Mouse (Mus musculus) midbrain, embryonic 14.5 days (tissue): ENCODE measurements around the gene Hist2h3b. TPM values are rescaled to one million over a fixed set of nuclear protein-coding genes. Genes with fewer than 3 reads are reported as not detected.

ENCODE experiments used
- ATAC-seq: fragments of 200-750 bp; cut with Nextera tagmentation; 2 replicates; pipeline ENCODE4 v1.8.0; 2017; ENCODE audit warnings: moderate number of reproducible peaks, moderate library complexity; ENCODE audit not compliant: low FRiP score, low TSS enrichment
- DNase-seq: peaks from one replicate; pipeline ENCODE4 v3.0.0-alpha.2; 2015
- H3K27ac ChIP-seq: fragments of 300-500 bp; sonication (generic); replicated peaks from 2 replicates; pipeline ENCODE4 v1.5.1; 2014; ENCODE audit warnings: mild to moderate bottlenecking, low read depth, low read length, moderate library complexity
- H3K27me3 ChIP-seq: fragments of 300-500 bp; sonication (generic); 2 replicates; pipeline ENCODE4 v1.6.1; 2014; ENCODE audit warnings: low read length, control low read depth, mixed read lengths; ENCODE audit not compliant: control insufficient read depth, insufficient read depth
- H3K36me3 ChIP-seq: fragments of 300-500 bp; sonication (generic); 2 replicates; pipeline ENCODE4 v1.6.1; 2014; ENCODE audit warnings: low read length, control low read depth; ENCODE audit not compliant: control insufficient read depth, insufficient read depth
- H3K4me1 ChIP-seq: fragments of 300-500 bp; sonication (generic); 2 replicates; pipeline ENCODE4 v1.6.1; 2014; ENCODE audit warnings: mild to moderate bottlenecking, antibody characterized with exemption, low read length, control low read depth; ENCODE audit not compliant: control insufficient read depth, insufficient read depth
- H3K4me2 ChIP-seq: fragments of 300-500 bp; sonication (generic); 2 replicates; pipeline ENCODE4 v1.6.1; 2014; ENCODE audit warnings: mild to moderate bottlenecking, low read length, moderate library complexity
- H3K4me3 ChIP-seq: fragments of 300-500 bp; sonication (generic); replicated peaks from 2 replicates; pipeline ENCODE4 v1.5.1; 2014; ENCODE audit warnings: low read depth, low read length
- H3K9ac ChIP-seq: fragments of 300-500 bp; sonication (generic); replicated peaks from 2 replicates; pipeline ENCODE4 v1.6.1; 2014; ENCODE audit warnings: mild to moderate bottlenecking, low read length, moderate library complexity
- H3K9me3 ChIP-seq: fragments of 300-500 bp; sonication (generic); 2 replicates; pipeline ENCODE4 v1.6.1; 2016; ENCODE audit warnings: low read length, control low read depth, mixed read lengths; ENCODE audit not compliant: control insufficient read depth
- WGBS: fragments of 180-500 bp; shearing (Covaris S2); extraction: QIAGEN DNeasy Blood & Tissue Kit; methylation state at CpG from one replicate; pipeline ENCODE4 v1.1.7; 2014; 5-methylcytosine and 5-hydroxymethylcytosine counted together
- microRNA-seq: library from miRNA; unstranded; fragments of <30 nt; microRNA quantifications from one replicate; pipeline ENCODE4, GENCODE M21; 2016
- polyA plus RNA-seq: library from polyadenylated mRNA; unstranded; fragments of >200 nt; fragmentation: Nextera tagmentation; extraction: Ambion mirVana; gene quantifications from 2 replicates; pipeline ENCODE4 v1.2.1, GENCODE M21; 2014

Gene Hist2h3b
- polyA plus RNA-seq, 1 experiment from 2014 or later: 19.3 TPM

- Histone ChIP-seq H3K36me3 (no peaks in the 10 kb centered on the region), H3K4me2 (no peak overlapping the region), H3K4me1 (no peaks in the 10 kb centered on the region), H3K27ac (no peak overlapping the region), H3K9ac (no peak overlapping the region), H3K9me3 (no peaks in the 10 kb centered on the region), H3K27me3 (no peaks in the 10 kb centered on the region), H3K4me3 (no peak overlapping the region)
- WGBS: 100% methylated on average over 2 of the region's 2 CpGs
- no peak for DNase-seq
- ATAC-seq: no peak
Measured at GRCm38 (mm10) chr3:96299562-96299961, 31.1 kb downstream of the Hist2h3b start.

- no peak overlapping the region for H3K4me3 ChIP-seq
Measured at GRCm38 (mm10) chr3:96300706-96301529, 32.5 kb downstream of the Hist2h3b start.

GRCm38 (mm10) chr3:96302076-96302475, 33.6 kb downstream of the Hist2h3b start:
- Histone ChIP-seq H3K4me3 (no peak overlapping the region), H3K27ac (no peak overlapping the region), H3K27me3 (no peaks in the 10 kb centered on the region), H3K36me3 (no peaks in the 10 kb centered on the region), H3K4me1 (no peaks in the 10 kb centered on the region), H3K4me2 (no peak overlapping the region), H3K9ac (no peak overlapping the region), H3K9me3 (no peaks in the 10 kb centered on the region)
- ATAC-seq (no peak), DNase-seq (no peak)
- 88% methylated on average over 5 of the region's 5 CpGs for WGBS

More at GRCm38 (mm10) chr3:96300706-96301529, 32.5 kb downstream of the Hist2h3b start:
- H3K4me1 ChIP-seq: no peaks in the 10 kb centered on the region
- H3K4me2 ChIP-seq: no peak overlapping the region
- WGBS: 81% methylated on average over 26 of the region's 26 CpGs
- no peak for ATAC-seq
- no peak overlapping the region for H3K9ac ChIP-seq
- H3K27me3 ChIP-seq: no peaks in the 10 kb centered on the region
- H3K27ac ChIP-seq: no peak overlapping the region
- no peaks in the 10 kb centered on the region for H3K9me3 ChIP-seq
- no peaks in the 10 kb centered on the region for H3K36me3 ChIP-seq
- no peak for DNase-seq

- DNase-seq (no peak), ATAC-seq (no peak)
- H3K9ac ChIP-seq: no peak overlapping the region
- H3K9me3 ChIP-seq: no peaks in the 10 kb centered on the region
- H3K4me3 ChIP-seq: no peak overlapping the region
- no peaks in the 10 kb centered on the region for H3K4me1 ChIP-seq
- H3K4me2 ChIP-seq: no peak overlapping the region
- whole genome bisulfite sequencing: 87% methylated on average over 9 of the region's 9 CpGs
- no peaks in the 10 kb centered on the region for H3K27me3 ChIP-seq
- H3K27ac ChIP-seq: no peak overlapping the region
- no peaks in the 10 kb centered on the region for H3K36me3 ChIP-seq
Measured at GRCm38 (mm10) chr3:96306506-96306905, 38.1 kb downstream of the Hist2h3b start.

DNA sequence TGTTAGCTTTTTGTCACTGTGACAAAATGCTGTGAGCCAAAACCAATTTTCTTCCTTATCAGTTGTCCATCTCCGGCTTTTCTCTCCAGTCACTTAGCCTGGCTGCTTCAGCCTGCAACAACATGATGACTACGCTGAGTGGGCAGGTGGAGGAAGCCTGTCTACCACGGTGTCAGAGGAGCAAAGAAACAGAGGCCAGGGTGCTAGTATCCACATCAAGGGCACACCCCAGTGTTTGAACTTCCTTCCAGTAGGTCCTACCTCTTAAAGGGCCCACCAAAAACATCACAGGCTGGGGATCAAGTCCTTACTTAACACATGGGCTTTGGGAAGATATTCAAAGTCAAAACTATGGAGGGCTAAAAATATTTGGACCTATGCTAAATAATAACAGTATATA, 41.0 kb downstream of the Hist2h3b start:
- H3K9me3 ChIP-seq: no peaks in the 10 kb centered on the region
- WGBS: 73% methylated on average over 3 of the region's 3 CpGs
- H3K4me2 ChIP-seq: no peak overlapping the region
- no peaks in the 10 kb centered on the region for H3K36me3 ChIP-seq
- DNase-seq (no peak), ATAC-seq (no peak)
- H3K4me1 ChIP-seq: no peaks in the 10 kb centered on the region
- no peak overlapping the region for H3K9ac ChIP-seq
- no peak overlapping the region for H3K4me3 ChIP-seq
- H3K27me3 ChIP-seq: no peaks in the 10 kb centered on the region
- no peak overlapping the region for H3K27ac ChIP-seq

- Histone ChIP-seq H3K4me3 (no peak overlapping the region), H3K4me1 (no peaks in the 10 kb centered on the region), H3K36me3 (no peaks in the 10 kb centered on the region), H3K9me3 (no peaks in the 10 kb centered on the region), H3K27me3 (no peaks in the 10 kb centered on the region), H3K9ac (no peak overlapping the region), H3K4me2 (no peak overlapping the region), H3K27ac (no peak overlapping the region)
- DNase-seq: no peak
- ATAC-seq: no peak
- 72% methylated on average over 8 of the region's 8 CpGs for WGBS
Measured at GRCm38 (mm10) chr3:96312341-96313098, 44.1 kb downstream of the Hist2h3b start.

Small RNA genes lying within 50 kb of the gene (microRNA-seq; reads per million reads assigned to microRNA genes)
- gene Gm44492: not detected
- gene Gm47311: not detected
- gene Gm47313: not detected

Other genes with a start within 250 kb of the Hist2h3b start
- gene Vps45, start 210.2 kb upstream of the Hist2h3b start, polyA plus RNA-seq: 46.4 and 54.6 TPM in 2 replicates
- gene Otud7b, start 164.1 kb upstream of the Hist2h3b start, polyA plus RNA-seq: 5.3 and 6.1 TPM in 2 replicates
- 6.1 and 11.8 TPM in 2 replicates for gene Mtmr11, start 106.7 kb upstream of the Hist2h3b start, polyA plus RNA-seq
- 146 and 148 TPM in 2 replicates for gene Sf3b4, start 96.3 kb upstream of the Hist2h3b start, polyA plus RNA-seq
- gene Sv2a, start 87.5 kb upstream of the Hist2h3b start, polyA plus RNA-seq: 91.6 and 120 TPM in 2 replicates
- gene Bola1, start 48.9 kb upstream of the Hist2h3b start, polyA plus RNA-seq: 63.0 and 69.6 TPM in 2 replicates
- not detected in 2 replicates for gene Hist2h2ab, start 48.8 kb upstream of the Hist2h3b start, polyA plus RNA-seq
- 1.7 and 2.8 TPM in 2 replicates for gene Hist2h2ac, start 47.8 kb upstream of the Hist2h3b start, polyA plus RNA-seq
- gene Hist2h2be, start 47.5 kb upstream of the Hist2h3b start, polyA plus RNA-seq: 4.8 and 5.9 TPM in 2 replicates
- 2.2 and 3.4 TPM in 2 replicates for gene Hist2h3c2, start 29.5 kb upstream of the Hist2h3b start, polyA plus RNA-seq
- gene Hist2h2aa2, start 28.4 kb upstream of the Hist2h3b start, polyA plus RNA-seq: 55.4 and 76.9 TPM in 2 replicates
- 24.7 and 32.0 TPM in 2 replicates for gene Hist2h2aa1, start 23.2 kb upstream of the Hist2h3b start, polyA plus RNA-seq
- 1.0 TPM in 1 of 2 replicates, not detected in the other for gene Hist2h3c1, start 22.0 kb upstream of the Hist2h3b start, polyA plus RNA-seq
- 5.2 TPM in 2 replicates for gene Hist2h4, start 5.3 kb upstream of the Hist2h3b start, polyA plus RNA-seq
- gene Hist2h2bb, start 1.1 kb downstream of the Hist2h3b start, polyA plus RNA-seq: 4.9 and 5.4 TPM in 2 replicates
- gene Fcgr1, start 25.3 kb downstream of the Hist2h3b start, polyA plus RNA-seq: 0.27 and 4.8 TPM in 2 replicates
- gene BC107364, start 183.7 kb downstream of the Hist2h3b start, polyA plus RNA-seq: not detected in 2 replicates